Mouse (Mus musculus) right cerebral cortex, postnatal 4 days (tissue): ENCODE data around the gene P2rx4.
"Not testable (repeated sequence)": the region's sequence is repeated elsewhere in the genome, so short reads cannot be mapped to it uniquely, and the experiment has no call there.

Experiments
- DNase-seq: peaks from one replicate; pipeline ENCODE4 v3.0.0-alpha.2; 2022

Gene P2rx4

DNA sequence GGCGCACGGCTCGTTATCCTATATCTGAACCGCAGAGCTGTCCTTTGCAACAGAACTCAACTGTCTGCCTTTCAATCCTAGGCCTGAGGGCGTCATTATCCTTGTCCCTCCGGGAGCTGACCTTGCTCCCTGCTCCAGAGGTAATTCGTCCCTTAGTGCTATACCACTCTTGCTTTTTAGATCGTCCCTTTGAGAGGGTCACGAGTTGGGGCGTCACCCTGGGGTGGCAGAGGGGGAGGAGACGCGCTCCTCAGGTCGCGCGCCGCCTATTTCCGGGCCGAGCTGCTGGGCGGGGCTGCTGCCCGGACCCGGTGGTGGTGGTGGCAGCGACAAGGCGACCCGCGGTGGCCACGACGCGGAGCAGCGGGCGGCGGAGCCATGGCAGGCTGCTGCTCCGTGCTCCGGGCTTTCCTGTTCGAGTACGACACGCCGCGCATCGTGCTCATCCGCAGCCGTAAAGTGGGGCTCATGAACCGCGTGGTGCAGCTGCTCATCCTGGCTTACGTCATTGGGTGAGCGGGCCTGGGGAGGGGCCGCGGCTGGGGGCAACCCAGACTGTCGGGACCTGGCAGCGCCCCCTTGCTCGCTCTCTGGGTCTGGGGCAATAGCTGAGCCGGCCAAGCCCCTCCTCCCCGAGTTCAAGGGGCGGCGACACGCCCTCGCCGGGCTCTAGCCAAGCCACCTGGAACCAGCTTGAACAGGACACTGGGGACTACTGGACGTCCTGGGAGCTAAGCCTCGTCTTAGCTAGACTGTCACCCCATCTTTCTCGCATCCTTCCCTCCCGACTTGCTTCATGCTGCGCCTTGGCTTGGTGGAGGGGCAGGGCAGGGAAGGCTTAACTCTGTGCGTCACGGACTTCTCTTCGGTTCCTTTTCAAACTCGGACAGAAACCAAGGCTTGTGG, at the start of gene P2rx4:
Gene P2rx4 (plus strand): TSS at position 269 of the 906 bp plus-strand sequence.
- DNase-seq, result peak; percentile 80

DNA sequence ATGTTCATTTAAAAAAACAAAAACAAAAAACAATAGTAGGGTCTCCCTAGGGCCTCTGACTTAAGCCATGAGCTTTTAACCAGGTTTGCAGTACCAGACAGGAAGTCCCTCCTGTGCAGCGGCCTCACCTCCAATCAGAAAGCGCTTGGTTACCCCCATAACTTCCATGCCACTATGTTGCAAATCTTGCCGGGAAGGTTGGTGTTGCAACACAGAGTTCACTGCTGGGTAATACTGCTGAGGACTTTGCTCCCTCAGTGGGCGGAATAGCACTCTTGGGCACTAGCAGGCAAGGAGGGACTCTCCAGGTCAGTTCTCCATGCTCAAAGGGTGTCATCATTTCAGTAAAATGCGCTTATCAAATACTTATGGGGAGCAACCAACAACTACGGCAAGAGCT, 44.8 kb upstream of the P2rx4 start:
- DNase-seq, result no peak

DNA sequence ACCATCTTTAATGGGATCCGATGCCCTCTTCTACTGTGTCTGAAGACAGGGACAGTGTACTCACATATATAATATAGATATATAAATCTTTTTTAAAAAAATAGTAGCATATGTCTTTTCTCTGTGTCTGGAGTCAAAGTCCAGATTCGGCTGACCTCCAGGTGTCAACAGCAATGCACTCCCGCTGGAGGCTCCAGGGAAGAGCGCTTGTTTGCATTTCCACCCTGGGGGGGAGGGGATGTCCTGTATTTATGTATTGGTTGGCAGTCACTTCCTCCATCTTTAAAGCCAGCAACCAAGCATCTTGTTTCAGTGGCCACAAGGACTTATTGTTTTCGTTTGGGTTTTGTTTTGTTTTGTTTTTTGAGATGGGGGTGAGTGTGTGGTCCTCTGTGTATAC, 42.3 kb upstream of the P2rx4 start:
- no peak for DNase-seq

DNA sequence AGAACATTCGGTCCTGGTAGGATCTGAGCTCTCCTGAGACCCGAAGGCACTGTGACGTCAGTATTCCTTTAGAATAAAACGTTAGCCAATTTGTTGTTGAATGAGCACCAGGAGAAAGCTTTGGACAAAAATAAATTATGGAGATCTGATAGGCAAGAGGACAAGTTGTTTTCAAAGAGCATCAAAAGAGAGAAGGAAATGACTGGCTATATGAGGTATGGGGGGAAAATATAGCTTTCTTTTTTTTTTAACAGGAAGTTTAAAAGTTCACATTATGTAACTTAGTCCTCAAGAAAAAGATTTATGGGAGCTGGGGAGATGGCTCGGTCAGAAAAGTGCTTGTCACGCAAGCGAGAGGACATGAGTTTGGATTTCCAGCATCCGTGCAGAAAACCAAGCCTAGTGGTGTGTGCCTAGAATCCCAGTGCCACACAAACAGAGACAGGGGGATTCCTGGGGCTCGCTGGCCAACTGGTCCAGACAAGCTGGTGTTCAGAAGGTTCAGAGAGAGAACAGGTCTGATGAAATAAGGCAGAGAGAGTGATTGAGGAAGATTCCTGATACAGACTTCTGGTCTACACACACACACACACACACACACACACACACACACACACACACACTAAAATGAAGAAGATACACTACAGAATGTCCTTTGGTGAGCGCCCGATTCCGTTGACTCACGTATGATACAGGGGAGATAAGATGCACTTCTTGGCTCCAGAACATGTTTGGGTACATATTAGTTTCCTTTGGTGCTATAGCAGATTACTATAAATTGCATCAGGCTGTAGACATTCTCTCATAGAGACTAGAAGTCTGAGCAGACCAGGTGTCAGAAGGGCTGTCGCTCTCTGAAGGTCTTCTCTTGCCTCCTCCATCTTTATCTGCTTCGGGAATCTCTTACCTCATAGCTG, 38.1 kb upstream of the P2rx4 start:
- DNase-seq, result no peak

DNA sequence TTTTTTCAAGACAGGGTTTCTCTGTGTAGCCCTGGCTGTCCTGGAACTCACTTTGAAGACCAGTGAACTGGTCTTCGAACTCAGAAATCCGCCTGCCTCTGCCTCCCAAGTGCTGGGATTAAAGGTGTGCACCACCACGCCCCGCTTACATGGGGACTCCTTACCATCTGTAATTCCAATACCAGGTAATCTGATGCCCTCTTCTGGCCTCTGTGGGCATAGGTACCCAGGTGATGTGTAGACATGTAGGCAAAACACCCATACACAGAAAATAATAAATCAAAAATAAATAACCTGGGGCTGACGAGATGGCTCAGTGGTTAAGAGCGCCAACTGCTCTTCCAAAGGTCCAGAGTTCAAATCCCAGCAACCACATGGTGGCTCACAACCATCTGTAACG, 35.7 kb upstream of the P2rx4 start:
- not testable (repeated sequence) for DNase-seq

DNA sequence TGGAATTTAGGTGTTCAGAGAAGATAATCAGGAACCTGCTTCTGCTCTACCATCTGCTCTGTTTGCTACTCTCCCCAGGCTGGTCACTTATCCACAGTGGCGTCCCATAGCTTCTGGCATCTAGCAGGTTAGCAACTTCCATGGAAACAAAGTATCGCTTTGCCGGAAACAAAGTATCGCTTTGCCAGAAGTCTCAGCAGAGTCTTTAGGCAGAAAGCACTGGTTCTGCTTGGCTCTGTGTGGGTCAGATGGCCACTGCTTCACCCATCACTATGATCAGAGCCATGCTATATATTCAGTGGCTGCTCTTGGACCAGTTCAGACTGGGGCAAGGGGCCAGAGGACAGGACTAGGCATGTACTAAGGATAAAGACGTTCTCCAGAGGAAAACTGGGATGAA, 35.0 kb upstream of the P2rx4 start:
- no peak for DNase-seq

DNA sequence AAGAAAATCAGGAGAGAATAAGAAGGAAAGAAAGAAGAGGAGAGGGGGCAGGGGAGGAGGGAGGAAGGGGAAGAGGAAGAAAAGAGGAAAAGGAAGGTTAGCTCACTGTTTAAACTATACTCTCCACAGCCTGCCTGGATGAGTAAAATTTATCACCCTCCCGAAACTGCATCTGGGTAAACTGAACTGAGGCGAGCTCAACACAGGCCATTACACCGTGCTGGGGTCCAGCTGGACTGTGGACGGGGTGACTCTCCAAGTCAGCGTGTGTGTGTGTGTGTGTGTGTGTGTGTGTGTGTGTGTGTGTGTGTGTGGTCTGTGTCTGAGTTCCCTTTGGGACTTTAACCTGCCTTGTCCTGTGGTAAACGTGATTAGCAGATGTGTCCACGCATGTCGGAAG, 31.3 kb upstream of the P2rx4 start:
- no peak for DNase-seq

DNA sequence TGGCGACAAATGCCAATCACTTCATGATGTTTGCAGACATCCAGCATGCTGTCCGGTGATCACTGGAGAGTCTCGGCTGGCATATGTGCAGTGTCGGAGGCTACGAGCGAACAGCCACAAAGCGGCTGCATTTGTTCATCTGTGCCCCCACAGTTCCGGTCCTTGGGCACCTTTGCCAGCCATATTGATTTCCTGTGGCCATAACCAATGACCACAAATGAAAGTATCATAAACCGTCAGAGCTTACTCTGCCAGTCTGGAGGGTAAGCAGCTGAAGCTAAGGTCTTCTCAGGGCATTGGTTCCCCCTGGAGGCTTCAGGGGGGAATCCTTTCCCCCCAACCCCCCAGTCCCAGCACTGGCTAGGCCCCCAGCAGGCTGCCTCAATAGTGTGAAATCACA, 29.4 kb upstream of the P2rx4 start:
- DNase-seq, result no peak

DNA sequence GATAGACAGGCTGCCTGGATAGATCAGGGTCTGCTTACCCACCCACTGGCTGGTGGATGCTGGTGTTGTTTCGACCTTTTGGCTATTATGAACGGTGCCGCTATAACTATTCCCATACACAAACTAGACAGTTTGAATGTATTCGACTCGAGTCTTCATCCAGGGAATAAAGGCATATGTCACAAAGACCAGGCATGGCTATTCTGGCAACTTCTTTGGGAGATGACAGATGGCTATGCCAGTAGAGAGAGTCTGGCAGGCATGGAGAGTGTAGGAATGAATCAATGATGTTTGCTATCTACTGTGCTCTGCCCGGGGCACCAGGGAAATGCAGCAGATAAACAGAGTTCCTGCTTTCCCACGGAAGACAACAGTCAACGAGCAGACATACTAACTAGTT, 27.5 kb upstream of the P2rx4 start:
- DNase-seq, result no peak

DNA sequence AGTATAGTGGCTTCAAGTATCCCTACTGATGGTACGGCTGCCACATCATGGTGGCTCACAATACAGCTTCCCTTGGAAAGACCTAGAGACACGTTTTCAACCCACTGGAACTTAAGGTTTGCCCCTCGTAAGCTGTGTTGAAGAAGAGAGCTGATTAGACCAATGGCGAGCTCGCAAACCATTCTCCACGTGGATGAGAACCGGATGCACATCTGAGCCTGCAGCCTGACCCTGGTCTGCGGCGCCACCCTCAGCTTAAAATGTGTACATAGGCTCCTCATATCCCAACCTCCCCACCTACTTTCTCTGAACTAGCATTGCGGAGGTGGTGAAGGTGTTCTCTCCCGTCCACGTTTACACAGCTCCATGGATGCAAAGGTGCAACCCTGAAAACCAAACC, 26.1 kb upstream of the P2rx4 start:
- no peak for DNase-seq

DNA sequence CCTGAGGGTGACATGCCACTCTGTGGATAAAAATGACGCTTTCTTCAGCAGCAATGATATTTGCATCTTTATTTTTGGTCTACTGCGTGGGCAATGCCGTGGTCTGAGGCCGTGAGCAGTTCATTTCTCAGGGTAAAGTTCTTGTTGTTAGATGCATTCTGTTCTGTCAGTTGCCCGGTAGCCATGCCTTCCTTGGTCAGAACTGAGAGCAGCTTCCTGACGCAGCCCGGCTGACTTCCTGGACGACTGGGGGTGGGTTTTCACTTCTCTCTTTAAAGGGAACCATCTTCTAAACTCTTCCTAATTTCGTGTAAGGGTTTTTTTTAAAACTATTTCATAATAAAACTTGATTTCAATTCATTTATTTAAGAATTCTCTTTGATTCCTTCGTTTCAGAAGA, 23.4 kb upstream of the P2rx4 start:
- DNase-seq, result no peak

DNA sequence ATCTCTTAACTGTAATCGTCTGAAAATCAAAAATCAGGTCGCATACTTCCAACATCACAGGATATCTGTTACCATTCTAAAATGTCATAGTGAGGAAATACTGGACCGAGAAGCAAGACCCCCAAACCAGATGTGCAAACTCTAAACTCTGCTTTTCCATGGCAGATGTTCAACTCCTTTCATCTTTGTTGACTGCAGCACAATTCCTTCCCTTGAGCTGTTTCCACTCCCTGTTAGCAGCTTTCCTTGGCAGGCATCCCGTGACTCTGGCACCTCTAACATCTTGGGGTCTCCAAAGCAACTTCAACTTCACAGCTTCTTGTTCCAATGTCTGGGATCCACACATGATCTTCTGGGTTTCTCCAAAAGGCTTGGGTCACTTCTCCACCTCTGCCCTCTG, 20.0 kb upstream of the P2rx4 start:
- DNase-seq, result no peak

DNA sequence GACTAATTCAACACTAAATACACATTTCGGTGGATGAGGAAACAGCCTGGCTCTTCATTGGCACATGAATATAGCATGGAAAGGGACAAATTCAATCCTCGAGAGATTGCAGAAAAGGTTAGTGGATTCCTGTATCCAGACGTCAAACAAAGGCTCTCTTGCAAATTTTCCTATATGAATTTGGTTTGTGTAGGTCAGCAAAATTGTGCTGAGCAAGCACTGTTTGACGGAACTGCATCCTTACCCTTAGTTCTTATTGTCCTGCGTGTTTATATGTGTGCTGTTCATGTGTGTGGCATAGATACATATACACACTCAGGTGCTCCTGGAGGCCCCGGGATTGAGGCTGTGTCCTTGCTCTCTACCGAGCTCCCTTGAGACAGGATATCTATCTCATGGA, 18.2 kb upstream of the P2rx4 start:
- no peak for DNase-seq

DNA sequence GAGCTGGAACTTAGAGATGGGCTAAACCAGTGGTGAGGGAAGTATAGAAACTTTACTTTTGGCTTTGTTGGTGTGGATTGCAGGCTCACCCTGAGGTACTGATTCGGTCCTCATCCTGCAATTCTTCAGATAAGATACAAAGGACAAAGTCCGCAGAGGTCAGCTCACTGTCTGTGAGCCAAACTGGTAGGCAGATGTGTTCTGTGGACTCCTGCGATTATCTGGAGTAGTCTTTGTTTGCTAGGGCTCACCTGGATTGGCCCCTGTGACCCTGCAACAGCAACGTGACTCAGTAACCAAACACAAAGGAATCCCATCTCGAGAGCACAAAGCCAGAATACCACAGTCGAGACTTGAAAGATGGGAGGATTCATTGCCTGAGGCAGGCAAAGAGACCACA, 16.9 kb upstream of the P2rx4 start:
- no peak for DNase-seq

DNA sequence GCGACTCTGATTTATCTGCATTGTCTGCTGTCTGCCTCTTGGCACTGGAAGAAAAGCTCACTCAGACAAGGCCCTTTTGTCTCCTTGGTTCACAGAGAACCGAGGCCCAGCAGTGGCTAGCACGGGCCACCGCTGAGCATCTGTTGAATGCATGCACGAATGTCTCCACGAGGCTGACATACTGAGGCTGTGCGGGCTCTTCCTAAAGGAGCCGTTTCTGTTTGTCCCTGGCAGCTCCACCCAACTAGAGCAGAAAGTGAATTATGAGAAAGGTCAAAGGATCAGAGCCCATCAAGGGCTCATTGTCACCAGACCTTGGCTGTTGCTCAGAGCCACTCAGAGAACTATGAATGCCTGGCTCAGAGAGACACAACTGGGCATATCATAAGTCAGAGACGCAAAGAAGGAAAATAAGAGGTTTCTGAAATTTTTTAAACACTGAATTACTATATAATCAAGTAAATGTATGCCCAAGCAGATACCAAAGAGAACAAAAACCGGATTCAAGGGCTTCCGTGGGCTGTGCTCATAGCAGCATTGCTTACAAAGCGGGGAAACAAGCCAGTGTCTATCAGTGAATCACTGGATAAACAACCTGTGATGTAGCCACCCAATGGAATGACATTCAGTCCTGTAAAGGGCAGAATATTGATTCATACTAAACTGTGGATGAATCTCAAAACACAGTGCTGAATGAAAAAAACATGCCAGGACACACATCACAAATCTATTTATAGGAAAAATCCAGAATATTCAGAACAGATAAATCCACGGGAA, 13.7 kb upstream of the P2rx4 start:
- no peak for DNase-seq

DNA sequence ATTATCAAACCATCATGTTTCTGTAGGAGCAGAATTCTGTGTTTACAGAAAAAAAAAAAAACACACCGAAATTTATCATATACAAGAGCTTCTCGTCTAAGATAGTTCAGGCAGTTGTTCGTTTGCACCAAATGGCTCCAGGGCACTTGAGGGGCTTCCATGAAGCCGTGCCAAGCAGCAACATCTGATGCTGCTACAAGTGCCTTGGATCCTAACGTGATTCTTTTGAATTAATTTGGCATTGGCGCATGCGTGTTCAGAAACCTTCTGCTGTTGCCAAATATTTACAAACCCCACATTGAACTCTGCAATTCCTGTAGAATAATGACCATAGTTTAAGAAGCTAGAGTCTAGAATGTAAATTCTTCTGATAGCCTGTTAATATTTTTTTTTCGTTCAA, 11.8 kb upstream of the P2rx4 start:
- DNase-seq, result no peak

DNA sequence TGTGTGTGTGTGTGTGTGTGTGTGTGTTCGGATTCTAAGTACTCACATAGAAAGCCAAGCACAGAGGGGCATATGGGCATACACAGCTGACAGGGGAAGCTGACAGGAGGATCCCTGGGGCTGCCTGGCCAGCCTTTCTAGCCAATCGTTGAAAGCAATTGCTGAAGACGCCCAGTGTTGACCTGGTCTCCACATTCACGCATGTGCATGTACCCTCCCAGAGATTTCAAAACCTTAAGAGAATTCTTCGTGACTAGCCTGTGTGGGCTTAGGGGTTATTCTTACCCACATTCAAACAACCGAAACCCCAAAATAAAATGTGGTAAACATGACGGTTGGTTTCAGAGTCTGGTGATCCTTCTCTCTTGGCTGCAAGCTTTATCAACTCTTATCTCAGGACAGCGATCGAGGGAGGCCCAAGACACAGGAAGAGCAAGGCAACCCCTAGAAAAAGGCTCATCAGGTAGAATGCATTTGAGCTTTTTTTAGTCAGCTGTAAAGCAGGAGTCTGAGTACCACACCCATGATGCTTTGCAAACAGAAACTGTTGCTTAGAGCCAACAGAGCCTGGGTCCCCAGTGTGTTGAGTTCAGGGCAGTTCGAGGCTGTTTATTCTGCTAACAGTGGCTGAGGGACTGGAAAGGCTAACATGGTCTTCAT, 9.2 kb upstream of the P2rx4 start:
- no peak for DNase-seq

DNA sequence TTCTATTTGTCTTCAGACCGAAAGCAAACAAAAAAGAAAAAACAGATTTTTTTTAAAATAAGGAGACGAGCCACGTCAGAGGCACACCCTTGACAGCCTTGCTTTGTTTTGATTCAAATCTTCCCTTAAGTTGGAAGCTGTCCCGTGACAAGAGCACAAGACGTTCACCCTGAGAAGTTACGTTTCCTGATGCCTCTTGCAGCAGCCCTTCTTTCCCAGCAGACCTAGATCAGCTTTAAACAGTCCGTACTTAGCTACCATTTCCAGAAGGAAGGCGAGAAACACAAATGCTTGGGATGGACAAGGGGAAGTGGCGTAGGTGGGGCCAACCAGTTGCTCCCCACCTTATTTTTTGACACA, 8.7 kb upstream of the P2rx4 start:
- no peak for DNase-seq

DNA sequence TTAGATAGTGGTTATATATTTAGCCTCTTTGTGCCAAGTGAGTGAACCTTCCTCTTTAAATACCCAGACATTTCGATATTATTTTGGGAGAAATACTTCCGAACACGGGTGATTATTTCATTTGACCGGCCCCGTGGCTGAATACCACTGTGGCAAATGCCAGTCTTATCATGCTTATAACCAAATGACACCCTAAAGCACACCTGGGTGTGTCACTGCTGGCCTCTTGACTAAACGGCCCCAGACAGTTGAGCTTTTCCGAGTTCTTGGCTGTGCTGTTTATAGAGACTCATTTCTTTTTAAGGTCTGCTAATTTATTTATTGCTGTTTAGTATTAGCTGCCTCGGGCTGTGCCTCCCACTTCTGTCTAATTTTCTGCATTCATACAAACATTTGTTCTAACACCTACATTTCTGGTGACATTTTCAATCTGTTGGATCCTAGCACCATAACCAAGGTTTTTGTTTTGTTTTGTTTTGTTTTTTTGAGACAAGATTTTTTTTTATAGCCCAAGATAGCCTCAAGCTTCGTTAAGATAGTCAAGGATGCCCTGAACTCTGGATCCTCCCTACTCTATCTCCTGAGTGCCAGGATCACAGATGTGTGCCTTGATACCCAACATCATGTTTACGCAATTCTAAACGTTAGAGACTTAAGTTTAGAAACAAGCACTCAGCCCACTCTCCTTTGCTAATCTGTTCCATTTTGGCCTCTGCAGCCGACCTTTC, 7.1 kb upstream of the P2rx4 start:
- DNase-seq, result no peak

DNA sequence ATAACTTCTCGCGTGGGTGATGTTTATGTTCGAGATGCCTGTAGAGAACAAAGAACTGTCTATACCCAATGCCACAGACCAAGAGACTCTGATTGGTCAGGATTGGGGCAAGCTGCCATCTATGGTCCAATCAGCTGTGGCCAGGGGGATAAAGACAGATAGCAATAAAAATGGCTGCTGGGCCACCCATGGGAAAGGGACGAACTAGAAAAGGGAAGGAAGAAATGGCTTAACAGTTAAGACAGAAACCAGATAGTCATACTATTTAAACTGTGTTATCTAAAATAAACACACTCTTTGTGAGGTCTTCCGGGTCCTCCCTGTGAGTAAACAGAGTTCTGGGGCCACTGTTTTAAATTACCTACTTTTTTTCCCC, 6.5 kb upstream of the P2rx4 start:
- no peak for DNase-seq

DNA sequence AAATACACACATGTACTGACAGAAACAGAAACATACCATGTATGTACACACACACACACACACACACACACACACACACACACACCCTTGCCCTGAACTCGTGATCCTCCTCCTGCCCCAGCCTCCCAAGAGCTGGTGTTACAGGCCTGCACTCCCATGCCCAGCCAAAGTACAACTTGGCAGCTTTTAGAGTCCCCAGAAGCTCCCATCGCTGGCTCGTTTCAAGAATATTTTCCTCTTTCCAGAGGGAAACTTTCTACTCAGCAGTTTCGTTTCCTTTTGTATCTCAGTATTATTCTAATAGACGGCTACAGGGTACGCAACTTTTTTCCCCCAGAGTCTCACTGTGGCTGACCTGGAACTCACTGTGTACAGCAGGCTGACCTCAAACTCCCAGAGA, 5.2 kb upstream of the P2rx4 start:
- DNase-seq, result no peak

DNA sequence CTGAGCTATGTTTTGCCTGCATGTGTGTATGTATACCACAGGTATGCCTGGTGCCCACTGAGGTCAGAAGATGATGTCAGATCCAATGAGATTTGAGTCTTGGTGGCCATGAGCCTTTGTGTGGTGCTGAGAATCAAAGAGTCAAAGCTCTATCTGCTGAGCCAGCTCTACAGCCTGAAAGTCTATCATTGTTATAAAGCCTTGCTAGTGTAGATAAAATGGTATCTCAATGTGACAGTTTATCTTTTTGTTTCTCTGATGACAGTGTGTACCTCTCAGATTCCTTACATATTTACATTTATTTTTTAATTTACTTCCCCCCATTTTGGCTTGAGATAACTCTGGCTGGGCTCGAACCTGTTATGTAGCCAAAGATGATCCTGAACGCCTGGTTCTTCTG, 3.8 kb upstream of the P2rx4 start:
- no peak for DNase-seq
